Mouse (Mus musculus) adipocyte (in vitro differentiated cells): ENCODE measurements around the gene Patj.

Source experiments
- DNase-seq: peaks from one replicate; pipeline ENCODE4 v3.0.0-alpha.2; 2016; ENCODE audit warnings: low spot score

Patj gene

DNA sequence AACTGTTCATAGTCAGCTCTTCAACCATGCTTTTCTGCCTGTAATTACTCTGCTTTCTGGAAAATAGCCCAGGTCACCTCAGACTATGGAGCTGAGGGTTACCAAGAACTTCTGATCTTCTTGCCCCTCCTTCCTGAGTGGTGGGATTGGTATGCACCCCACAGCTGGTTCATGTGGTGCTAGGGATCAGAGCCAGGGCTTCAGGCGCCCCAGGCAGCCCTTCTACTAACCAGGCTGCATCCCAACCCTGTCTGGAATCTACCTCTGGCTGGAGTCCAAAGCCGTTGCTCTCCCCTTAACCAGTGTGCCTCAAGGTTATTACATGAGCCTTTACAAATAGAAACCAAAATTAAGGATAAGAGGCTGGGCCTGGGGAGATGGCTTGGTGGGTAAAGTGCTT, 115.7 kb downstream of the Patj start:
- peak; percentile 66 for DNase-seq

DNA sequence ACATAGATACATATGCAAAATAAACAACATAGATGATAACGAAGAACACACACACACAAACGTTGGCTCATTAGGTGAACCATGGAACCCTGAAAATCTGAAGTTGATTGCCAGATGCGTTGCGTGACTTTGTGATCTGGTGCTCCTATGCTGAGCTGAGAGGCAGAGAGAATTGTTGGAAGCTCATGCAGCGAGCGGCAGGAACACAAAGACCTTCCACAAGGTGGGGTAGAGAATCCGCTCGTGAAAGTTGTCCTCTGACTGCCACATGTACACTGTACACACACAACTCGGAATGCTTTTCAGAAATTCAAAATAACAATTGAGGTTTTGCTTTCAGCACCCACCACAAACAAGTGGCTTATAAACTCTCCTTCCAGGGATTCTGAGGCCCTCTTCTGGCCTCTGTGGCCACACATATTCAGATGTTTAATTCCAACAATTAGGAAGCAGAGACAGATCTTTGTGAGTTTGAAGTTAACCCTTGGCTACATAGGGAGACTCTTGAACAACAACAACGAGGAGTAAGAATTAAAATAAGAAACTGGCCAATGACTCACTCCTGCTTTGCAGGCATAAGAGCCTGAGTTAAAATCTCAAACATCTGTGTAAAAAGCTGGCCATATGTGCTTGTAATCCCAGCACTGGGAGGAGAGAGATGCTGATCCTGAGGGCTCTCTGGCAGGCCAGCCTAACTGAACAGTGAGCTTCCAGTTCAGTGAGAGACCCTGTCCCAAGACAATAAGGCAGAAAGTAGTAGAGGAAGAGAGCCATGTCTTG, 116.6 kb downstream of the Patj start:
- DNase-seq = no peak

DNA sequence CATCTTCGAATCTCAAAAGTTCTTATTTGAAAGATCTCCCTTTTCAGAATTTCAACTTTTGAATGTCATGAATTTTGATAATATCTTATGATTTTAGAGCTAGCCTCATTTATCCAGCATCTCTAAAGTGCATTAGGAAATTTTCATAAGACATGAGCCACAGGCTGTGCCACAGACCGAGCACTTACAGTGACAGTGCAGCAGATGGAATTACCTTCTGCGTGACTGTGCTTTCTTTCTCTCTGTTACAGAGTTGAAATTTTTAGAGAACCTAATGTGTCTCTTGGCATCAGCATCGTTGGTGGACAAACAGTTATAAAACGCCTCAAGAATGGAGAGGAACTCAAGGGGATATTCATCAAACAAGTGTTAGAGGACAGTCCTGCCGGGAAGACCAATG, 124.9 kb downstream of the Patj start:
- no peak for DNase-seq

DNA sequence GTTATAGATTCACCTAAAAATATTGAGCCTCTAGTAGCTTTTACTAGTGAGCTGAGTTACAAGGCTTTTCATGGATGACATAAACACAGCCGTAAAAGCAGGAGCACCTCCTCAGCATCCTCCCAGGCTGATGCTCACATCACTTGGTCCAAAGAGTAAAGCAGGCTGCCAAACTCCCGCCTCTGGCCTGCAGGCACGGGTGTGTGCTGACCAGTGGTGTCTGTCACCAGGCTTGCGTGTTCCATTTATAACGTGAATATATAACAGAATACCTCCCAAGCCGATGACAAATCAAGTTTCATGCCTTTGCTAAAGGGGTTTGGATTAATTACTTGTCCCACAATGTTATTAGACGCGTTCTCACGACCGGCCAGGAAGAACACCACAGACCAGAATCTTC, 128.9 kb downstream of the Patj start:
- no peak for DNase-seq

DNA sequence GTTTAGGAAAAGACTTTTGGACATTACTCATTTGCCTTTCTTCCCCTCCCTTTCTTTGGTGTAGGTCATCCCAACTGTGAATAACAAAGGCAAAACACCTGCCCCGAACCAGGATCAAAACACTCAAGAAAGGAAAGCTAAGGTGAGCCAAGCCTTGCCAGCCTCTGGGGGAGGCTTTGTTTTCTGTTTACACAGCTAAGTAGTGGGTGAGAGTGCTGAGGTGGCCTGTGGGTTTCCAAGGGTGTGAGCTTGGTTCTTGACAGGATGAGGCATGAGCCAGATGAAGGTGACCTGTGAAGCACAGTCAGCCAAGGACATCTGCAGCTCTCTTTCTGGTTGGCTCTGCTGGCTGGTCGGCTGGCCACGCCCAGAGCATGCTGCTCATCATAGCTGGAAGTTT, 139.9 kb downstream of the Patj start:
- no peak for DNase-seq

DNA sequence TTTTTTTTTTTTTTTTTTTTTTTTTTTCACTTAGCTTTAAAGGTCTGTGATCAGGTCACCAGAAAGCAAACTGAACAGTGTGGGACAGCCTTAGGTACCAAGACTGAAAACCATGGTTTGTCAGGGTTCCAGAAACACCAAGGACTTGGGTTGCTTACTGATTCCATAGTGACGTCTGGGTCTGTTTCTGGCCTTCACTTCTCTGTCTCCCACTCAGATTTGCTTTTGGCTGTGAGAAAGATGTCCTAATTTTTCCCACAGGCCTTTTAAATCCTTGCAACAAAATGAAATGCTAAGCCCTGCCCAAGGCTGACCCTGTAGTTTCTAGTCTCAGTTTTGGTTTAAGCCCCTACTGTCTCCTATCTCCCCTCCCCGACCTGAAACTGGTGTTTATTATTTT, 146.0 kb downstream of the Patj start:
- DNase-seq = no peak

DNA sequence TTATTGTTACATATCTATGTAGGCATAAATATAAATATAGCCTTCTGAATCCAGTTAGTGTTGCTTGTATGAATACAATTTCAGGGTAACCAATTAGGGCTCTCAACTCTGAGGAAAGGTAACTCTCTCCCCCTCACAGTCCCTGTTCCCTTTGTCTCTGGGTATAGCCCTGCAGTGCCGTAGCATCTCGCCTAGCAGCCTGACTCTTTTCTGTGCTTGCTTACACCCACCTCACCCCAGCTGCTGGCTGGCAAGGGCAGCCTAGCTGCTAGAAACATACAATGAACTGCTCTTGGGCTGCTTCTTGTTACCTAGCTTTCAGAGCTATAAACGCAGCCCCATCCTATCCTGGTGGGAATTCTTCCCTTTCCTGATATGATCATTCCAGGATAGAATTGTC, 147.4 kb downstream of the Patj start:
- DNase-seq = no peak

DNA sequence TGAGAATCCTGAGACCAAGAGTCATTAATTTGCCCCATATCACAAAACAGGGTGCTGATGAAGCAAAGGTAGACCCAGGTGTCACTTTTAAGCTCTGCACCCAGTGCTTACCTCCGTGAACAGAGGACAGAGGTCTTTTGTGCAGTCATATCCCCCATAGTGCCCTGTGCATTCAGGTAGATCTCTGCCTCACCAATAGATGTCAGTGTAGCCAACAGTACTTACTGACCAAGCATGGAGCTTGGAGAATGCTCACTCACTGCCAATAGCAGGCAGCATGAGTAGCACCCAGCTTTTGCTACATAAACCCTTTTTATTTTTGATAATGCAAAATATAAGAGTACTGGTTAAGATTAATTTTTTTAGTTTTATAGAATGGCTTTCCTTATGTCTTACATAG, 149.8 kb downstream of the Patj start:
- peak; percentile 65 for DNase-seq

DNA sequence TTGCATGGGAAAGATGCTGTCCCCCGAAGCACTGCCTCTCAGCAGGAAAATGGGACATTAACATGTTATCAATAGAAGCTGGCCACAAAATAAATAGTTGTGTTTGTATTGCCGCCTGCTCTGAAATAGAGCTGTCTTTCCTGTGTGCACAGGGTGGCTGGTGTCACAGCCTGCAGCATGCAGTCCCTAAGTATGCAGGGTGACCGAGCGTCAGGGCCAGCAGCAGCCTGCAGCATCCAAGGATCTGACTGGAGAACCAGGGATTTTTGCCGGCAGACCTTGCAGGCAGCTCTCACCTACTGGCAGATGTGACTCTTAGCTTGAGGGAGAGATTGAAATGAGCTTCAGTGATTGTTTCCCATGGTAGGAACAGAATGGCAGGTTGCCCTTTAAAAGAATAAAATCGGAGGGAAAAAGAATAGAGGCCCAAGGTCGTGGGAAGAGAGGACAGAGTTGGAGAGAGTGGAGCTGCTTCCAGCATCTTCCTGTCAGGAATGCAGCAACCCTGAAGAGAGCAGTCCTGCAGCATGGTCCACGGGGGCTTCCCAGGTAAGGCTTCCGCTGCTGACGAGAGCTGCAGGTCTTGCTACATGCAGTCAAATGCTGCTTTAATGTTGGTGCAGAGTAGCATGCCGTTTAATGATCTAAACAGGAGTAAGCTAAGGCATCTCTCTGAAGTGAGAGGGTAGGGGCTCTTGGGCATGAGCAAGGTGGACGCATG, 151.0 kb downstream of the Patj start:
- DNase-seq = no peak

DNA sequence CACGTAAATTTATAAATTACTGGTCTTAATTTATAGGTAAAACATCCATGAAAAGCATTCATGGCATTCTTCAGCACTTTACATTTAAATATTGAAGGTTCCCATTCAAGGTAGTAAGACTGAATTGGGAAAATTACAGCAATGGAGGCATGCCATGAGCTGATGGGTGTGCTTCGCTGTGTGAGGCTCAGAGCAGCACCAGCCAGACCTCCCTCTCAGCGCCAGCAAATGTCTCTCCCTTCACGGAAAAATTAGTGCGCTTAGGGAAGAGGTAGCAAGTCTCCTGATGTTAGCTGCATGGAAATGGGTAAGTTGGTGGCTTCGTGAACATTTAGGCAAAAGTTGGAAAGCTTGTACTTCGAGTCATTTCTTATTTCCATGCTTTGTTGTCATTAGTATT, 153.9 kb downstream of the Patj start:
- no peak for DNase-seq

DNA sequence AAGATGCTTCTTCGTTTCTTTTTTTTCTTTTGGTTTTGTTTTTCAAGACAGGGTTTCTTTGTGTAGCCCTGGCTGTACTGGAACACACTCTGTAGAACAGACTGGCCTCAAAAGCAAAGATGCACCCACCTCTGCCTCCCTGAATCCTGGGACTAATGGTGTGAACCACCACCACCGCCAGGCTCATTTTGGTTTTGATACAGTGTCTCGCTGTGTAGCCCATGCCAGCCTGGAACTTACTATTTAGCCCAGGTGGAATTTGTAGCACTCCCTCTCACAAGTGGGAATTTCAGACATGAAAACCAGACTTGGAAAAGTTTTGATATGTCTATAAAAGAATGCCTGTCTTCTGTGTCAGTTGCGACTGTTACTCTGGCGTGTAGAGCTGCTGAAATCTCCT, 154.5 kb downstream of the Patj start:
- no peak for DNase-seq

DNA sequence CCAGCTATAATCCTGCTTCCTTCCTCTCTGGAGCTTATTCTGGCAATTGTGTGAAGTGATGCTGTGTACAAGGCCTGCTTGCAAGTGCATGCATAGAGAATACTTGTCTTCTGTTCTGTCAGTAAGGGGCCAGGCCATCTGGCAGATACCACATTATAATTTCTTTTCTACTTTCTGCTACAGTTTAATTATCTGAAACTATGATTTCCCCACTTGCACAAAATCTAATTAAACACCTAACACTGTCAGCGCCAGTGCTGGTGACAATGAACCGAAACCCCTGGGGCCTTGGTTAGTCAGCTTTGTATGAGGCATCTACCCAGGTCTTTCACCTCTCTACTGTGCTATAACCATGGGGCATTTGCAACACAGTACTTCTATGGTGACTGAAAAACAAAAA, 160.1 kb downstream of the Patj start:
- no peak for DNase-seq

DNA sequence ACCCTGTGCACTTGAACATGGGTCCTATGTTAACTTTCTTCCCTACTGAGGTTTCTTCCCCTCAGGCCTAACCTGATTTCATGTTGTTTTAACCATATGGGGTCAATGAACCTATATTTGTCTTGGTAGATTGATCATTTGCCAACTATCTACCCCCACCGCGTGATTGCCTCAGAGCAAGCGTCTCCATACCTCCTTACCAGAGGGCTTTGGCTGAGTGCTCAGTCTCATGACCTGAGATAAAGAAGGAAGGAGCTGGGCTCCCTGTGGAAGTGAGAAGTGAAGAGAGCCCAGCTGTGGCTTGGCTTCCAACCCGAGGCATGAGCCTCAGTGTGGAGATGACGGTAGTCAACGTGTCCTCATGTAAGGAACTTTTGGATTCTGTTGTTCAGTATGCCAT, 160.9 kb downstream of the Patj start:
- DNase-seq = no peak

DNA sequence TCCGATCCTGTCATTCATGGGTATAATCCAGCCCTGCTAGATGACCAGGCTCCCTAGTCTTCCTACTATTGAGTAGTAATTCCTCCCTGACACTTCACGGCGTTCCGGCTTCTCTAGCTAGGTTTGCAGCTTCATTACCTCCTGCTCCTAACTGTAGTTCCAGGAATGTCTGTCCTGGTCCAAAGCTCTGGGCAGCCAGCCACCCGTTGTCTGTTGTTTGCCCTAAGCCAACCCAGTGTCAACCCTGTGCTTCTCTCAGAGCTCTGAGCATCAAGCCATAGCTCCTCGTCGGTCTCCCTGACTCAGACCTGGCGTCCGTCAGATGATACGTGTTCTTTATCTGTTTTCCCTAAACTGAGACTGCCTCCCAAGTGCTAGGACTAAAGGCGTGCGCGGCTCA, 161.6 kb downstream of the Patj start:
- no peak for DNase-seq

DNA sequence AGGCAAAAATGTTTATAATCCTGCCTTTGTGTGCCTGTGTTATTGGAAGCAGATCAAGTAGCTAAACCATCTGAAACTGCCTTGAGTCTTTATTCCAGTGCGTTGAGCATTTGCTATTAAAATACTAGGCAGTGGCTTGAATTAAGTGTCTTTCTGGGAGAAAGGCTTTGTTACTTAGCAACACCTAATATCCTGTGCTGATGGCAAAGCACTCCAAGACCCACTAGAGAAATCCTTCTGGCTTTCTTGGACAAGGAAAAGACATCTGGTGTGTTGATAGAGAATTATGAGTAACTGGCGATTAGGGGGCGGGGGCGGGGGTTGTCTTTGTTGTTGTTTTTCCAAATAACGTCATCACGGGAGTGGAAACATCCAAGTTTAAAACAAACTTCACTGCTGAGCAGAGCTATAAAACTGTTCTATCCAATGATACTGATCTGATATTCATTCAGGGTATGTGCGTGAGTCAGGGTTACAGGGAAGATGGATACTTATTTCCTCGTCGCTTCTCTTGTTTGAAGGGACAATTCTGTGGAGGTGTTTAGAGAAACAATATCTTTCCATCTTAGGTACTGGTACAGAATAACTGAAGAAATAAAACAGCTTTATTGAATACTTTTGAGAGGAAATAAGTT, 164.7 kb downstream of the Patj start:
- no peak for DNase-seq

DNA sequence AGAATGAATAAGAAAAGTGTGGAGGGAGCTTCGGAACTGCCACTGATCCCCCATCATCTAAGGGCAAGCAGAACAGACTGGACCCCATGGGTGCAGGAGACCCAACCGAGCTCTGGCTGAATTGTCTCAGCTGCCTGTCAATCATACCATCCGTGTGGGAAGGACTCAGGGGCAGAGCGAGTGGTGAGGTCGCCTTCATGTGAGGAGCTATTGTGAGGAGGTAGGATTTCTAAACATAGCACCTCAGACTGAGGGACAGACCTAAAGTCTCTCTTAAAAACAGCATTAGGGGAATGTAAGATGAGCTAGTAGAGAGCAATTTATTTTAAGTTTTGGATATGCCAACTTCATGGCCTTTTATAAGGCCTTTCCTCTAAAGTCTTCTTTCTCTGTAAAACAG, 167.5 kb downstream of the Patj start:
- no peak for DNase-seq

DNA sequence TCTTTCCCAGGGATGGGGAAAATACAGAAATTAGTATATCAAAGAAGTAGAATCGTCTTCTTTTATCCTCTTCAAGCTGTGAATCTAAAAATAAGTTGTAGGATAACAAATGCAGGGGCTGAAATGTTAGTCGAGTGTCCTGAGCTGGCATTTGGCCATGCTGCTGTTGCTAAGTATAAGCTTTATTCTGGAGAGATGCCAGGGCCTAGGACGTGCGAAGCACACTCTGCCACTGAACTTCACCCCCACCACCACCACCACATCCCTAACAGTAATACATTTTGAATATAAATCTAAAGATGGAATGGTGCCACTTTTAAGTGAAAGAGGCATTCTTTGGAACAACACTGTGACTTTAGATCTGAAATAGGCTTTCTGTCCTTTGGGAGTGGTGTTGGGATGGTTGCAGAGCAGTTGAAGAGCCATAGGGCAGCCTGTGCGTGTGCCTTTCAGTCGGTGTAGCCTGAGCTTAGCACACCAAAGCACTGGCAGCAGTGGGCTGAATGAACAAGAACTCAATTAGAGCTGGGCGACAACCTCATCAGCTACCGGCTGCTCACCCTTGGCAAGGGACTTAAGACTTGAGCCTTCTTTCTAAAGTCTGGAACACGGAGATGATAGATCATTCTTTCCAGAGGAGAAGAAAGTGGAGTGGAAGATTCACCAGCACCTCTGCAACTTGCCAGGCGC, 168.1 kb downstream of the Patj start:
- DNase-seq = no peak

DNA sequence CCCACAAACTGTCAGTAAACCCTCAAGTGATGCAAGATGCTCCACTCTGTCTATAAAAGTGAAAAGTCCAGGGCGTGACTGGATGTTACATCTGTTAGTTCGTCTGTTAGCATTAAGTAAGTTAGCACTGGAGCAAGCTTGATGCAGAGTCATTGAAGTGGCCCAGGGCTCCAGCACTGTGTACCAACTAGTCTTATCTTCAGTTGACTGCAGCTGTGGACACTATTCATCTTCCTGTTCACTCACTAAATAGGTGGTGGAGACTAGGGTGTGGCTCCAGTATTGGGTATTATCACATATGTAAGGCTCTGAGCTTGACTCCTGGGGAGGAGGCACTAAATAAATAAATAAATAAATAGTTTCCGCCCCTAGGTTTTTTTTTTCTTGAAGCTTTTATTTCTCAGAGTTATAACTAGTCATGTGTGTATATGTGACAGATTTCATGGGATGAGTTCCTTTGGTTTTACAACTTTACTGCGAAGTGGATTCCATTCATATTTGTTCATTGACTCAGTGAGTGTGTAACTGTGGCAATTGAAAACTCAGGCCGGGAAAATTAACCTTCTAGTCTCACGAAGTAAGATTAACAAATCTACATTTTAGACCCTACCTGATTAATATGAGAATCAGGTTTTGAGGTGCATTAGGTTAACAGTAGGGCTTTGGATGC, 168.7 kb downstream of the Patj start:
- no peak for DNase-seq

DNA sequence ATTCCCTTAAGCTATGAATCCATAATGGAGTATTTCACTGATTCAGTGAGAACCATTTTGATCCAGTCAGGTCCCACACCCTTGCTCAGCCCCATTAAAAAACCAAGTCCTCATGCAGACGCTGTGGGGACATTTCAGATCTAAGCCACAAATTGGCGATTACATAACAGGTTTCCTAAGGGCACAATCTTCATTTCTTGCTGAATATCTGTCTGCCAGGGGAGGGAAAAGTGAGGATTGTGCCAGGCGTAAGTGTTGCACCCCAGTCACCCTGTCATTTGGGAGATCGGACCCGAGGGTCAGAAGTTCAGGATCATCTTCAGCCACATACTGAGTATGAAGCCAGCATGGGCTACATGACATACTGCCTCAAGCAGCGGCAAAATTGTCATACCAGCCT, 171.2 kb downstream of the Patj start:
- DNase-seq = no peak

DNA sequence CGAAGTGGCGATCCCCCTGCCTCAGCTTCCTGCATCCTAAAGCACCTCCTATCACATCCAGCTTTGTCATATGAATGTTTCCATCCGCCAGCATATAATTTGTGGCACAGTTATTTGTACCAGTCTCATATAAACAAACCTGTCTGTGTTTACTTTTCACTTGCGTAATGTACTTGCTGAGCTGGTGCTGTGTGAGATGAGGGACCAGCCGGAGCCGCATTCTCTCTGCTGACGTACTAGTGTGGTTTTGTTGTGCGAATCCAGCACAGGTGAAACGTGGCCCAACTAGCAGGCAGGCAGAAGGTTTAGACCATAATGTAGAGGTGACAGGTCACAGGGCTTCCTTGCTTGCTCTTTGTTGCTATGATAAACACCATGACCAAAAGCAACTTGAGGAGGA, 171.9 kb downstream of the Patj start:
- no peak for DNase-seq

DNA sequence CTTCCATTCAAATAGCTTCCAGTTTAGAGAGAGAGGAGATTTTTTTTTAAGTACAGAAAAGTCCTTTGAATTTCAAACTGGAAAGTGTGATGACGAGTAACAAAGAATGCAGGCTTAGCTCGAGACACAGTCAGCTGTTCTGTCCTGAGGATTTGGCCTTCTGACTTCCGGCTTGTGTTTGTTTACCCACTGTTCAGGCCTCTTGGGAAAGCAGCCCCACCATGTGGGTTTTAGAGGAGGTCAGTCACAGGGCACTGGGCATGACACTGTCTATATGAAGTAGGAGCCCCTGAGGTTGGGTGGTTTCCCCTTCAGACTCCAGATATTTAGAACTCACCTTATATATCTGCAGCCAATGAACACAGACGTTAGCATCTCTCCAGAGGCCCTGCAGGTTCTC, 174.3 kb downstream of the Patj start:
- peak; percentile 28 for DNase-seq

DNA sequence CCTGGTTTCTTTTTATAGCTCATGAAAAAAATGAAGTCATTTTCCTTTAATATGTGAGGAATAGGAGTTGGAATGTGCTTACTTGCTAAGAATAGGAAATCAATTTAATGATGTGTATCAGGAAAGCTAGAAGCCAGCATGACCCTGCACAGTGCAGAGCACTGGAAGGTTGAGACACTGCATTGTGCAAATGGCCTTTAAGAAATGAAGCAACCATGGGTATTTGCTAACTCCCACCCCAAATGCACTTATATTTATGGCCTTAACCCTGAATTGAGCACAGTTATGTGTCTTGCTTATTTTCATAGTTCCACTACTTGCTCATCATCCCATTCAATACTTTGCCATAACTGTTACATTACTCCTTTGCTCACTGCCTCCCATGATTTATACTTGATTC, 181.7 kb downstream of the Patj start:
- peak; percentile 36 for DNase-seq
